Mouse (Mus musculus) embryonic facial prominence, embryonic 14.5 days (tissue): Measurements from ENCODE around the gene Rbm28. TPM values are rescaled to one million over a fixed set of nuclear protein-coding genes. Genes with fewer than 3 reads are reported as not detected.

Experiments used
- ATAC-seq: fragments of 200-750 bp; cut with Nextera tagmentation; 2 replicates; pipeline ENCODE4 v1.8.0; 2017; ENCODE audit warnings: low read depth, moderate number of reproducible peaks, moderate TSS enrichment
- DNase-seq: peaks from one replicate; pipeline ENCODE4 v3.0.0-alpha.2; 2015; ENCODE audit warnings: low spot score
- H3K27ac ChIP-seq: fragments of 300-500 bp; sonication (generic); replicated peaks from 2 replicates; pipeline ENCODE4 v1.5.1; 2014; ENCODE audit warnings: low read depth, mild to moderate bottlenecking, low read length, moderate library complexity
- H3K27me3 ChIP-seq: fragments of 300-500 bp; sonication (generic); replicated peaks from 2 replicates; pipeline ENCODE4 v1.6.1; 2014; ENCODE audit warnings: low read length; ENCODE audit not compliant: control insufficient read depth, insufficient read depth
- H3K36me3 ChIP-seq: fragments of 300-500 bp; sonication (generic); 2 replicates; pipeline ENCODE4 v1.6.1; 2014; ENCODE audit warnings: low read length, mixed read lengths; ENCODE audit not compliant: control insufficient read depth, insufficient read depth
- H3K4me1 ChIP-seq: fragments of 300-500 bp; sonication (generic); 2 replicates; pipeline ENCODE4 v1.6.1; 2014; ENCODE audit warnings: antibody characterized with exemption, low read length; ENCODE audit not compliant: control insufficient read depth, insufficient read depth
- H3K4me2 ChIP-seq: fragments of 300-500 bp; sonication (generic); 2 replicates; pipeline ENCODE4 v1.6.1; 2014; ENCODE audit warnings: low read depth, mild to moderate bottlenecking, low read length, moderate library complexity, mixed read lengths
- H3K4me3 ChIP-seq: fragments of 300-500 bp; sonication (generic); 2 replicates; pipeline ENCODE4 v1.5.1; 2014; ENCODE audit warnings: low read depth, mild to moderate bottlenecking, low read length
- H3K9ac ChIP-seq: fragments of 300-500 bp; sonication (generic); 2 replicates; pipeline ENCODE4 v1.6.1; 2014; ENCODE audit warnings: low read depth, mild to moderate bottlenecking, low read length, moderate library complexity, mixed read lengths
- H3K9me3 ChIP-seq: fragments of 300-500 bp; sonication (generic); 2 replicates; pipeline ENCODE4 v1.6.1; 2016; ENCODE audit warnings: low read length; ENCODE audit not compliant: control insufficient read depth
- WGBS: fragments of 180-500 bp; shearing (Covaris S2); extraction: QIAGEN DNeasy Blood & Tissue Kit; methylation state at CpG from one replicate; pipeline ENCODE4 v1.1.7; 2014; 5-methylcytosine and 5-hydroxymethylcytosine counted together
- polyA plus RNA-seq: library from polyadenylated mRNA; unstranded; fragments of >200 nt; fragmentation: Nextera tagmentation; extraction: Ambion mirVana; gene quantifications from 2 replicates; pipeline ENCODE4 v1.2.1, GENCODE M21; 2014

The Rbm28 gene
- polyA plus RNA-seq, 1 experiment from 2014 or later, result 35.9 TPM

DNA sequence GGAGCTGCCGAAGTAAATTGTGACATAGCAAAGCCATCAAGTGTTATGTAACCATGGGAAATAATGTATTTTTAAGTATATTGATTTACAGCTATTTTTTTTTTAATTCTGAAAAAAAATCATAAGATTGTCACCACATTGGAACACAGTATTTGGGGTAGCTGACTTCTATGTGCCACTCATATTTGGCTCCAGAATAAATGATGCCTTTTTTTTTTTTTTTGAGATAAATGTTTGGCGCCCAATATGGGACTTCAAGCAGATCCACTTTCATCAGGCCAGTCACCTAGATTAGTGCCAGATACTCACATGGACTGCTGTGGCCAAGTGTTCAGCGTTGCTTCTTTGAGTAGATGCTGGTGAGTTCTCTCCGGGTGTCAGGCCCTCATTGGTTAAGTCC is 53.3 kb downstream of the Rbm28 start:
- H3K4me2 ChIP-seq, result no peak overlapping the region
- H3K27me3 ChIP-seq, result no peaks in the 10 kb centered on the region
- DNase-seq (no peak), ATAC-seq (no peak)
- no peak overlapping the region for H3K4me3 ChIP-seq
- H3K9ac ChIP-seq, result no peak overlapping the region
- no peak overlapping the region for H3K27ac ChIP-seq
- H3K36me3 ChIP-seq, result no peaks in the 10 kb centered on the region
- H3K9me3 ChIP-seq, result peaks cover 17% of the 10 kb centered on the region
- H3K4me1 ChIP-seq, result no peaks in the 10 kb centered on the region
- WGBS, result 92% methylated on average over 4 of the region's 4 CpGs

DNA sequence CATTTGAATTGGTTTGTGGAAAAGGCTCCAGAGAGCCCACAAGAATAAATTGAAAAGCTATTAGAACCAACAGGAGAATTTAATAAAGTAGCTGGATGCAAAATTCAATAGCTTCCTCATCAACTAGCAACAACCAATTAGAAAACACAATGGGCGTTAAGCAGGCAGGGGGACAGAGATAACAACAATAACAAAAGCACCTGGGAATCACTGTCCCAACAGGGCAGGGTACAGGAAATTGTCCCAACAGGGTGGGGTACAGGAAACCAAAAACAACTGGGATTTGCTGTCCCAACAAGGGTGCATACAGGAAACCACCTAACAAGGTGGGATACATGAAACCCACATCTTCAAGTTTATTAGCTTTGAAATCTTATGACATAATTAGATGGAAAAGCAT is 56.4 kb downstream of the Rbm28 start:
- DNase-seq (no peak), ATAC-seq (no peak)
- 84% methylated on average over 1 of the region's 1 CpGs for WGBS
- Histone ChIP-seq H3K9ac (no peak overlapping the region), H3K9me3 (peaks cover 17% of the 10 kb centered on the region), H3K27ac (no peak overlapping the region), H3K4me2 (no peak overlapping the region), H3K36me3 (no peaks in the 10 kb centered on the region), H3K4me1 (no peaks in the 10 kb centered on the region), H3K4me3 (no peak overlapping the region), H3K27me3 (no peaks in the 10 kb centered on the region)

GRCm38 (mm10) chr6:29101248-29101864 is 63.5 kb downstream of the Rbm28 start:
- no peaks in the 10 kb centered on the region for H3K36me3 ChIP-seq
- peaks cover 6% of the 10 kb centered on the region; the same call in 1 of the 2 replicates for H3K4me1 ChIP-seq
- no peak overlapping the region for H3K4me3 ChIP-seq
- 75% methylated on average over 9 of the region's 9 CpGs for WGBS
- no peak overlapping the region for H3K27ac ChIP-seq
- no peak overlapping the region for H3K4me2 ChIP-seq
- no peaks in the 10 kb centered on the region for H3K27me3 ChIP-seq
- no peaks in the 10 kb centered on the region for H3K9me3 ChIP-seq
- ATAC-seq (no peak), DNase-seq (no peak)
- no peak overlapping the region for H3K9ac ChIP-seq

DNA sequence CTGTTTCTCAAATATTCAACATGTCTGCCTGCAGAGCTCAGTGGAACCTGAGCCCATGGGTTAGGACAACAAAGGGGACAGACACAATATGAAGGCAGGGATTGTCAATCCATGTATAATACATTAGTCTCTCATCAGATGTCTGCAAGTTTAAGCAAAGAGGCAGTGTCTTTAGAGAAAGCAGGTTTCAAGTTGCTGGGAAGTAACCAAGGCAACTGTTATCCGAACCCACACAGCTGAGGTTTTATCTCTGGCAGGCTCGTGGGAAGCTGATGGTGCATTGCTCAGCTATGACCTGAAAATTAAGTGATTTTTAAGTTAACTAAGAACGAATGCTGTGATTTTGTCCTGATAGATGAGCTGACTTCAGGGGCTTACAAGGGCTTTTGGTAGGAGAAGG is 64.4 kb downstream of the Rbm28 start:
- DNase-seq (peak; percentile 38), ATAC-seq (peak; percentile 53; the same call in 1 of the 2 replicates)
- H3K4me1 ChIP-seq, result peaks cover 6% of the 10 kb centered on the region; the same call in 1 of the 2 replicates
- H3K9ac ChIP-seq, result no peak overlapping the region
- H3K36me3 ChIP-seq, result no peaks in the 10 kb centered on the region
- H3K27ac ChIP-seq, result no peak overlapping the region
- WGBS, result 16% methylated on average over 3 of the region's 3 CpGs
- no peak overlapping the region for H3K4me2 ChIP-seq
- H3K4me3 ChIP-seq, result no peak overlapping the region
- H3K9me3 ChIP-seq, result no peaks in the 10 kb centered on the region
- H3K27me3 ChIP-seq, result no peaks in the 10 kb centered on the region

DNA sequence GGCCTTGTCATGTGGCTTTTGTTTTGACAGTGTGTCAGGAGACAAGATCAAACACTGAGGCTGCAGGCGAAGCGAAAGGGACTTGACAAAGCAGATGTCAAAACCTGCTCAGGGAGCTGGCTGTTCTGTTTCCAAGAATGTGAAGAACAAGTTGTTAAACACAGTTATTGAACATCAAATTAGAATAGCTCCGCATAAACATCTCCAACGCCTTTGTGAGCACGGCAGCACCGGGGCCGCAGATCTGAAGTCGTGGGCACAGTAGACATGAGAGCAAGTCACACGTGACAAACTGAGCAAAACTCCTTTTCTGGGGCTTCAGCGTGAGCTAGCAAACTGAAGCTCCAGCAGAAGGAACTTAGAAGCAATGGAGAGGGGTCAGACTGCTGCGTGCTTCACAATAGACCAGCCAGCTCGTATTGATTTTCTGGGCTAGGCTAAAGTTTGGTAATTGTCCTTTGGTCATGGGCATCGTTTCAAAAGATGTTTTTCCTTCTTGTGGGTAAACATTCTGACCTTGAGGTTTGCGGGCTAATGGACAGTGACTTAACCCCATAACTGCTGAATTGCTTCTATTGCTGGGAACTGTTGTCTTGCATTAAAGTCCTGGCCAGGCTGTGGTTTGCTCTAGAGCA is 65.2 kb downstream of the Rbm28 start:
- ATAC-seq, result no peak
- H3K27me3 ChIP-seq, result no peaks in the 10 kb centered on the region
- WGBS, result 58% methylated on average over 14 of the region's 14 CpGs

DNA sequence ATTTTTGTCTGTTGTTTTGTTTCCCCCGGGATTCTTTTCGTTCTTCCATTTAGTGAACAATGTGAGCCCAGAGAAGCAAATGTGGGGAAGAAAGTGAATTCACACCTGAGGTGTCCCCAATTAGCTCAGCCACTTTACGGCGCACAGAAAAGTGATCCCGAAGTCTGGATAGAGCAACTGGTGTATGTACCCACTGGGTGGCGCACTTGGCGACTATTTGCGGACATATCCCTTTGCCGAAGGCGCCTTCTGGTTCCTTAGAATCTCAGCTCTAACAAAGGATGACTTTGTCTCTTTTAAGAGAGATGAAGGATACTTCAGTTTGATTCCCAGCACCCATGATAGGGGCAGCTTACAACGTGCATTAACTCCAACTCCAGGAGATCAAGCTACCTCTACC is 71.9 kb downstream of the Rbm28 start:
- H3K4me3 ChIP-seq, result no peak overlapping the region
- H3K4me1 ChIP-seq, result no peaks in the 10 kb centered on the region
- H3K27ac ChIP-seq, result no peak overlapping the region
- H3K27me3 ChIP-seq, result no peaks in the 10 kb centered on the region
- 59% methylated on average over 11 of the region's 11 CpGs for WGBS
- DNase-seq (no peak), ATAC-seq (no peak)
- no peaks in the 10 kb centered on the region for H3K36me3 ChIP-seq
- H3K9me3 ChIP-seq, result peaks cover 28% of the 10 kb centered on the region
- H3K9ac ChIP-seq, result no peak overlapping the region
- no peak overlapping the region for H3K4me2 ChIP-seq

More for the DNA sequence above, 65.2 kb downstream of the Rbm28 start:
- Histone ChIP-seq H3K36me3 (no peaks in the 10 kb centered on the region), H3K4me2 (no peak overlapping the region), H3K9me3 (peaks cover 1% of the 10 kb centered on the region; the same call in 1 of the 2 replicates), H3K27ac (no peak overlapping the region), H3K9ac (no peak overlapping the region), H3K4me3 (no peak overlapping the region), H3K4me1 (peaks cover 6% of the 10 kb centered on the region; the same call in 1 of the 2 replicates)
- no peak for DNase-seq

DNA sequence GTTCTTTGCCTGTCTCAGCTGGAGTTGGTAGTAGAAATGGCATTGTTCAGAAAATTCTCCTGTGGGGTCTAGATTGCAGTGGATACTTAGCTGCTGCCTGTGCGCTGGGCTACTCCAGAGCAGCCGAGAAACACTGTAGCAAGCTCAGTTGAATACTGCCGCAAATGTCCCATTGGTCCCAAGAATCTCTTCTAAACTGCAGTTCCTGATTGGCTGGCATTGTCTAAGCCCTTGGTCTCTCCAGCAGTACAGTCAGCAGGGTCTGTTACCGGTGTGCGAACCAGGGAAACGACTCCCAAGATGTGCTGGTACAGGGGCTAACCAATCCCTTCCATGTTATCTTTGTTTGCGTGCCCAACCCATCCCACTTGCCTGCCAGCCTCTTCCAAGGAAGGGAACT is 72.6 kb downstream of the Rbm28 start:
- H3K4me1 ChIP-seq, result no peaks in the 10 kb centered on the region
- WGBS, result 80% methylated on average over 7 of the region's 7 CpGs
- H3K27ac ChIP-seq, result no peak overlapping the region
- no peaks in the 10 kb centered on the region for H3K27me3 ChIP-seq
- no peak overlapping the region for H3K4me2 ChIP-seq
- H3K4me3 ChIP-seq, result no peak overlapping the region
- DNase-seq, result no peak
- H3K9ac ChIP-seq, result no peak overlapping the region
- ATAC-seq, result no peak
- H3K36me3 ChIP-seq, result no peaks in the 10 kb centered on the region
- H3K9me3 ChIP-seq, result peaks cover 28% of the 10 kb centered on the region

DNA sequence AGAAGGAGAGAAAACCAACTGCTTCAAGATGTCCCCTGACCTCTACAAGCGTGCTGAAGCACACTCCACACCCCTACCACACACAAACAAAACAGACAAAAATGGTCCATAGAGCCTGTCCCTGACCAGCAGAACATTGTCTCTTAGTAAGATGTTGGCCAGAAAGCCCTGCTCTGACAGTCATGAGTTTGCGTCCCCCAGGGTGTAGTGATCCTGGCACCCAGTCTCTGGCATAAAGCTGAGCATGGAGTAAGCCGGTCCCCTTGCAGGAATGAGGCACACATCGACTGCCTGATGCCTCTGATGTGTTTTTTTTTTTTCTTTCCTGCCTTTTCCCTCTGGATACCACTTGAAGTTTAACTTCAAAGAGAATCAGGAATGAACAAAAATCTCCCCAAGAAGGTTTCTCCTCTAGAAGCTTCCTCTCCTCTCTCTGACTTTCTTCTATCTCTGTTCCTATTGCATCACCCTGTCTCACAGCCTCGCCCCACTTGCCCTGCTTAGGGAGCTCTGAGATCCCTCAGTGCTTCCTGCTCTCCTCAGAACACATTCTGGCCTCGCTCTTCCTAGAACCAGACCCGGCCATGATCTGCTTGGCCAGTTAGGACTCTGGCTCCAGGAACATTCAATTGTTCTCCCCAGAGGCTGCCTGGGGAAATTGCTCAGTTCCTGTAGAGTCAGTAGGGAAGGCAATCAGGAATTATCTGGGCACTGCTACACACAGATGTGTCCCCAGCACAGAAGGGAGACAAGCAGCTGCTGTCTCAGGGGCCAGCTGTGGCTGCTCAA is 76.7 kb downstream of the Rbm28 start:
- ATAC-seq, result no peak

More for the DNA sequence above, 76.7 kb downstream of the Rbm28 start:
- Histone ChIP-seq H3K9ac (no peak overlapping the region), H3K4me3 (no peak overlapping the region), H3K4me1 (no peaks in the 10 kb centered on the region), H3K27ac (no peak overlapping the region), H3K4me2 (no peak overlapping the region), H3K36me3 (no peaks in the 10 kb centered on the region), H3K27me3 (no peaks in the 10 kb centered on the region), H3K9me3 (peaks cover 15% of the 10 kb centered on the region; the same call in 1 of the 2 replicates)
- WGBS, result 61% methylated on average over 7 of the region's 7 CpGs
- no peak for DNase-seq
